Mouse (Mus musculus): ENCODE data around the gene Sf3b3.

- no peak for TF ChIP-seq CTCF (IDR thresholded peaks at IDR 0.05; ENCODE audit: borderline replicate concordance, extremely low read depth, insufficient read depth, insufficient read length)
- TF ChIP-seq POLR2A (IDR thresholded peaks at IDR 0.05; ENCODE audit: borderline replicate concordance, extremely low read depth, insufficient read depth, insufficient read length, poor library complexity, severe bottlenecking), result no peak
Measured at GRCm38 (mm10) chr8:110786934-110787333, 59.7 kb downstream of the Sf3b3 start.
